Mouse (Mus musculus): ENCODE results near the gene Olfr150.
"Not testable (repeated sequence)": the region's sequence is repeated elsewhere in the genome, so short reads cannot be mapped to it uniquely, and the experiment has no call there.

The Olfr150 gene

GRCm38 (mm10) chr9:39730678-39731077, at the start of gene Olfr150:
Gene Olfr150 (plus strand): TSS chr9:39730978.
- in situ Hi-C loops (cut with MboI, MseI), result no loop called here

GRCm38 (mm10) chr9:39701123-39701522, 29.7 kb upstream of the Olfr150 start:
- in situ Hi-C loops (cut with MboI, MseI), result not testable (repeated sequence)

- in situ Hi-C loops (cut with MboI, MseI), result no loop called here
These were observed 23.8 kb upstream of the Olfr150 start, which contains the start of gene Olfr149 for GRCm38 (mm10) chr9:39707017-39707416. Gene Olfr149 (minus strand): TSS chr9:39707117.

- in situ Hi-C loops (cut with MboI, MseI), result no loop called here
These were observed 21.8 kb upstream of the Olfr150 start for GRCm38 (mm10) chr9:39708958-39709357.

GRCm38 (mm10) chr9:39711053-39711452, 19.7 kb upstream of the Olfr150 start, which contains the start of gene Olfr965:
Gene Olfr965 (plus strand): TSS chr9:39711353.
- in situ Hi-C loops (cut with MboI, MseI), result no loop called here

- in situ Hi-C loops (cut with MboI, MseI), result no loop called here
These were observed 10.0 kb downstream of the Olfr150 start for GRCm38 (mm10) chr9:39740741-39741140.

- in situ Hi-C loops (cut with MboI, MseI), result no loop called here
These were observed 15.2 kb downstream of the Olfr150 start, which contains the start of gene Olfr967 for GRCm38 (mm10) chr9:39745949-39746348. Gene Olfr967 (plus strand): TSS chr9:39746249.

GRCm38 (mm10) chr9:39746428-39746827, 15.7 kb downstream of the Olfr150 start:
- in situ Hi-C loops (cut with MboI, MseI), result no loop called here

GRCm38 (mm10) chr9:39783153-39783552, 52.4 kb downstream of the Olfr150 start, which contains the start of gene Olfr968:
Gene Olfr968 (minus strand): TSS chr9:39783253.
- in situ Hi-C loops (cut with MboI, MseI), result no loop called here
